Mouse (Mus musculus): ENCODE results near the gene Zfp239. TPM values are rescaled to one million over a fixed set of nuclear protein-coding genes. Genes with fewer than 3 reads are reported as not detected.

Gene Zfp239
- 22.0 TPM for polyA plus RNA-seq (2014; fragmentation: Illumina TruSeq; extraction: RNeasy Lipid Tissue Mini Kit (QIAGEN cat#74804); ENCODE audit: low read depth, low replicate concordance)

DNA sequence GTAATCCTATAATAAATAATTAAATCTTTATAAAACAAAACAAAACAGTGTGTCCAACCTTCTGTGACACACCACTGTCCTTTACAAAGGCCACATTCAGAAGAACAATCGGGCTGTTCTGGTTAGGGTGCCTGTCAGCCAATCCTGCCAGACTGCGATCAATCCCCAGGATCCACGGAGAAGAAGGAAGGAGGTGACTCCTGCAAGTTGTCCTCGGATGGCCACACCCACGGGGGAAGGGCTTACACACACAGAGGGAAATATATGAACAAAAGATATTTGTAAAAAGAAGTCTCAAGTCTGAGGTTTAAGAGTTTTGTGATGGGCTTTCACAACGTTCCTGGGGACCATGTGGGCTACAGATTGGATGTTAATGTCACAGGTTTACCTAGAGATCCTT is at the start of gene Zfp239:
Gene Zfp239, plus strand, starts transcription at position 253 of the 400 bp plus-strand sequence.

DNA sequence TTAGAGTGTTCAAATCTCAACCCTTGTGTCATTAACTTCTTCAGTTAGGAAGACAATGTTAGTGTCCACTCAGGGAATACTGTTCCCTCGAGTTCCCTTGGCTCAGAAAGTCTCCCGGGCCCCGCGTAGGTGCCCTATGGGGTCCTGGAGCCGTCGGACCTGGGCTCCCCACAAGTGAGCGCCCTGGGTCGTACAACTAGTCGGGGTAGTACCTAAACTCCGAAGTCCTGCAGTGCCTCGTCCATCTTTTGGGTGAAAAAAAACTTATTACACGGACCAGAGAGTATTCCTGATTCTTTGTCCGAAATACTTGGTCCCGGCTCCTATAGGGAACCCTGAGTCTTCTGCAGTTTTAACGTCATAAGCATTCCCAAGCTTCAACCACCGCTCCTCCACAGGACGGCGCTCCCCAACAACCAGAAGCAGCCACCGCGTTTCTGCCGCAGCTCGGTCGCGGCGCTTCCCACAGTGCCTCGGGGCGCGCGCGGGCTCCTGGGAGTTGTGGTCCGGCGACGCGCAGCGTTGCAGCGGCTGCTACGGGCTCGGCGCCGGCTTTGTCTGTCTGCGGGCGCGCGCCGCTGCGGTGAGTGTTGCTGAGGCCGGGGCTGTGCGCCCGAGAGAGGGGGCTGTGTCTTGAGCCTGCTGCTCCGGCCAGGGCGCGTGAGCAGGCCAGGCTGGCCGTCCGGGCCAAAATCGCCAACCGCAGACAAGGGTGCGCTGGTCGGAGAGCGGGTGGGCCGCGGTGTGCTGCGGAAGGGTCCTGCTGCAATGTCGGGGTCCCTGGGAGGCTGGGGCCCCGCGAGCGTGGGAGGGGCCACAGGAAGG is 21.0 kb upstream of the Zfp239 start, which contains the start of gene Zfp637:
Gene Zfp637, plus strand, starts transcription at position 495 of the 825 bp plus-strand sequence.

DNA sequence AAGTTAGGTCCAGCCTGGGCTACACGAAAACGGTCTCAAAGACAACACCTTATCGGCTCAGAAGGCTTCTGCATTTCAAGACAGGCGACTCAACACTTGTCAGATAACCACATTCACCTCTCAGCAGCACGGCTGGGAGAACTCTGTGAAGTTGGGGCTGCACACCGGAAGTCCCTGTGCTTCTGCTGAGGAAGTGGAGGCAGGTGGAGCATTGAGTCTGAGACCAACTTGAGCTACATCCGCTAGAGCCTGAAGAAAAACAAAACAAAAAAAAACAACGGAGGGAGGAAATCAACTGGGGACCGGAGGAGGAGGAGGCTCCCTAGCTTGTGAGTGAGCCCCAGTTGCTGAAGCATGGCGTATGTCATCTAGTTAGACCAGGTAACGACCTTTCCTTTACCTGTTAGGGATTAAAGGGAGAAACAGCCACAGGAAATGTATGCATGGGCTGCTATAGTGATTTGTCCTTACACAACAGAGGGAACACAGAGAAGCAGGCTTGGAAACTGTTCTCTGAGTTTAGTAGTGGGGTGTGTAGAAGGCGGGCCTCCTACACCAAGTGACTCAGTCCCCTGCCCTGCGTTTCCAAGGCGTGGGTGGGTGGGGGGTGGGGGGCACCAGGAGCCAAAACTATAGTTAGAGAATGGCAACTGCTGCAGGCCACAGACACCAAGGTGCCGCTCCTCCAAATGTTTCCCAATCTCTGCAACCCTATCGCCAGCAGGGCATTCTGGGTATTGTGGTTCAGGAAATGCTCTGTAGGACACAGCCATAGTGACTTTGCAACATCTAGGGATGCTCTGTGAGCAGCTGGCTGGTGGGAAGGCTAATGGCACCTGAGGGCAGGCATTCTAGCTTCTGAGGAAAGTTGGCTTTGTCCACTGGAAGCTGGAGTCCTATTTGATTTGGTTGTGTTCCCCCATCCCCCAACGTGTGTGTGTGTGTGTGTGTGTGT is 38.5 kb downstream of the Zfp239 start, which contains the start of gene Hnrnpf:
Gene Hnrnpf, plus strand, starts transcription at position 199 of the 955 bp plus-strand sequence.

Other genes with a start within 250 kb of the Zfp239 start
- 9.2 TPM for gene Zfp637, start 20.9 kb upstream of the Zfp239 start, polyA plus RNA-seq (2014; fragmentation: Illumina TruSeq; extraction: RNeasy Lipid Tissue Mini Kit (QIAGEN cat#74804); ENCODE audit: low read depth, low replicate concordance)
- gene Hnrnpf, start 38.2 kb downstream of the Zfp239 start, polyA plus RNA-seq (2014; fragmentation: Illumina TruSeq; extraction: RNeasy Lipid Tissue Mini Kit (QIAGEN cat#74804); ENCODE audit: low read depth, low replicate concordance): 622 TPM
- gene Fxyd4, start 75.6 kb downstream of the Zfp239 start, polyA plus RNA-seq (2014; fragmentation: Illumina TruSeq; extraction: RNeasy Lipid Tissue Mini Kit (QIAGEN cat#74804); ENCODE audit: low read depth, low replicate concordance): 18.8 TPM
- 0.79 TPM for gene Rasgef1a, start 149.3 kb downstream of the Zfp239 start, polyA plus RNA-seq (2014; fragmentation: Illumina TruSeq; extraction: RNeasy Lipid Tissue Mini Kit (QIAGEN cat#74804); ENCODE audit: low read depth, low replicate concordance)